Mouse (Mus musculus) lung, postnatal 10 days (tissue): ENCODE measurements at regions not wholly inside any gene's neighbourhood (a gene's known extent, or its start where the extent isn't known, plus 50 kb on each side); places are given as distances from the start of the nearest gene placed in this dataset.
A peak's percentile ranks its signal among the peaks of the same experiment; 100 is the strongest.

Experiments
- DNase-seq: peaks from one replicate; pipeline ENCODE4 v3.0.0; 2021

DNA sequence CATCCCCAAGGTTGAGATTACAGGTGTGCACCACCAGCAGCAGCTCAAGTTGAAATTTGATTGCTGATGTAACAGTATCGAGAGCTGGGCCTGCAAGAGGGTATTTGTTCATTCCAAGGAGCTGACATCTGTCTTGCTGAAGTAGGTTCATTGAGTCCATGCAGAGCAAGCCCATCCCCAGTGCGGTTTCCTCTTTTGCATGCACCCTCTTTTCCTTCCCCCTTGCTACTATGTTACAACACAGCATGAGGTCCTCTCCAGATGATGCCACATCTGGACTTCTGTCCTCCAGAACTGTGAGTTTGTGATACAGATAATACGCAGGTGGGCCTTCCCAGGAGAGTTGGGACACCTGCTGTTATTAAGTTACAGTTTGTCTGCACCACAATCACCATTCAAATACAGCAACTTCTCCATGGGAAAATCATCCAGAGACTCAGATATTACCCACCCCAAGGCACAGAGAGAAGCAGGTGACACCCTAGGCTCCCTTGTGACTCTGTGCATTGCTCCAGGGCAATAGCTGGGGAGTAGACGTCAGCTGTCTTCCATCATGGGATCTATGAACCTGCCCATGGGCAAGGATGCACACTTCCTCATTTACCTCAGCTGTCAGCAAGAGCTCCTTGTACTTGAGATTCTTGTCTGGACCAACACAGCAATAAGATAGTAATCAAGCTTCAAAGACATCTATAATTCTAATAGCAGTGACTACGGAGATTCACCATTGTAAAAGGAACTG is 137.8 kb downstream of the Ets2 start:
- no peak for DNase-seq

- no peak for DNase-seq
Observed at GRCm38 (mm10) chr16:95838886-95839430, 137.1 kb downstream of the Ets2 start.

DNA sequence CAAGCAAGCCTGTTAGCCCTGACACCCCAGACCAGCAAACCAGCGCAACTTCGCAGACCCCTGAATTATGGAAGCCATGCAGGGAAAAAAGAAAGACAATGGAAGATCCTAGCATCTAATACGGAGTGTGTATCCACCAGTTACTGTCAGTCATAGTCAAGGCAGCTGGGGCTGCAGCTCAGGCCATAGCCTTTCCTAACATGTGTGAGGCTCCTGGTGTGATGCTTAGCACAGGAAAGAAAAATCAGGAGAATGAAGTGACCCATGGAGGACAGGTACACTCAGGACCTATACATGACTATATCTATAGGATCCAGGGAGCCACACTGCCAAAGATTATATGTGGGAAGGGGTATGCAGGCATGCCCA is 136.6 kb downstream of the Ets2 start:
- no peak for DNase-seq

- DNase-seq: no peak
Observed at GRCm38 (mm10) chr16:95837723-95838477, 136.0 kb downstream of the Ets2 start.

- DNase-seq: no peak
Observed at GRCm38 (mm10) chr16:95835941-95836340, 134.1 kb downstream of the Ets2 start.

DNA sequence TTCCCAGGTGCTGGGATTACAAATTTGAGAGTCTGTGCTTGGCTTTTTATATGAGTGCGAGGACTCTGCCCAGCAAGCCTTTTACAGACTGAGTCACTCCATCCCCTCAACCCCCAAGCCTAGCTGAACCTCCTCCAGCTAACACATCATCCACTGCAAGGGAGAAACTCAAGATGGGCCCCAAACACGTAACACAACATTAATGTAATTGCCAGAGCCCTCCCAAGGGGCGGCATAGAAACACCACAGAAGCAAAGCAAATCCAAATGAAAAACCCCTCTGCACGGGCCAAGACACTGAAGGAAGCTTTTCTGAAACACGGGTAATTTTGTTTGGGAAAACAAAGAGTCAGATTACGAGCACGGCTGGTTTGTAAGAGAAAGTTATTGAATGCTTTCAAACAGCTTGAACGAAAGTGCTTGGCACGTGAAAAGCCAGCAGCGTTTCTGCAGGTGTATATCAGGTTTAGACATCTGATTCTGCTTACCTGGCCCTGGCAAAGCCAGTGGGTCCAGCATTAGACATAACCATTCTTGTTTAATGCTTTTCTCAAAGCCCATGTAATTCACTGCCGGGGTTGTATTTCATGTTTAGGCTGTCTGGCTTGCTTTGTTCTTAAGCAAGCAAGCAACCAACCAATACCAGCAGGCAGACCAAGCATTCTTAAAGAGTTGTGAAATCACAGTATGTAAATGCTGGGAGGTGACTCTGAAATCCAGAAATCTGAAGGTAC is 132.8 kb downstream of the Ets2 start:
- DNase-seq: no peak

DNA sequence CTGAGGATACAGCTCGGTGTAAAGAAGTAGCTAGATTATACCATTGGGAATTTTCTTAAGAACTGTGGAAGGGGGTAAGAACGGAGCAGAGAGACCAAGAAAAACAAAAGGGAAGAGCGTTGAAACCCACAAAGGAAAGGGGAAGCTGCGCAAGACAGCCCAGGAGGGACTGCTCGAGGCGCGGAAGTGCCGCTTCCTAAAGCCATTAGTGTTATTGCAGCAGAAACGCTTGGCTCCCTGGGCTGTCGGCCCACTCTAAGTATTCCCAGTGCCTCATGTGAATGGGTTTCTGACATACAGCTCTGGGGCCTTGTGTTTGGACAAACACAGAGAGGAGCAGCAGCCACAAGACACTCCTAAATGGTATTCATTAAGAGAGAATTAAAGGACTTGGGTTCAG is 131.6 kb downstream of the Ets2 start:
- peak; percentile 65 for DNase-seq

GRCm38 (mm10) chr16:95832346-95832739 is 130.5 kb downstream of the Ets2 start:
- no peak for DNase-seq

GRCm38 (mm10) chr16:95831566-95832345 is 129.9 kb downstream of the Ets2 start:
- DNase-seq: peak; percentile 75

DNA sequence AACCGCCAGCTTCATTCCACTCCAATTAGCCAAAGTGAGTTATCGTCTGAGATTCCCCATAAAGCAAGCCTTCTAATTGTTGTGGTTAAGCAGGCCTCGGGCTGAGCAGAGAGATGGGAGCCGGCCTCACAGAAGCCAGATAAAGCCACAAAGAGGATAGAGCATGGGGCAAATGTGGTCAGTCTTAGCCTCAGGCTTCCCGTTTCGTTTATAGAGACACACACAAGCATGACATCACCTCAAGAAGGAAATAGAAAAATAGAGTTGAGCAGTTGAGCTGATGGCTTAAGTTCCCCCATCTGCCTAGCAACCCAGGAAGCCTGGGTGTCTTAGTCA is 125.5 kb downstream of the Ets2 start:
- DNase-seq: no peak

DNA sequence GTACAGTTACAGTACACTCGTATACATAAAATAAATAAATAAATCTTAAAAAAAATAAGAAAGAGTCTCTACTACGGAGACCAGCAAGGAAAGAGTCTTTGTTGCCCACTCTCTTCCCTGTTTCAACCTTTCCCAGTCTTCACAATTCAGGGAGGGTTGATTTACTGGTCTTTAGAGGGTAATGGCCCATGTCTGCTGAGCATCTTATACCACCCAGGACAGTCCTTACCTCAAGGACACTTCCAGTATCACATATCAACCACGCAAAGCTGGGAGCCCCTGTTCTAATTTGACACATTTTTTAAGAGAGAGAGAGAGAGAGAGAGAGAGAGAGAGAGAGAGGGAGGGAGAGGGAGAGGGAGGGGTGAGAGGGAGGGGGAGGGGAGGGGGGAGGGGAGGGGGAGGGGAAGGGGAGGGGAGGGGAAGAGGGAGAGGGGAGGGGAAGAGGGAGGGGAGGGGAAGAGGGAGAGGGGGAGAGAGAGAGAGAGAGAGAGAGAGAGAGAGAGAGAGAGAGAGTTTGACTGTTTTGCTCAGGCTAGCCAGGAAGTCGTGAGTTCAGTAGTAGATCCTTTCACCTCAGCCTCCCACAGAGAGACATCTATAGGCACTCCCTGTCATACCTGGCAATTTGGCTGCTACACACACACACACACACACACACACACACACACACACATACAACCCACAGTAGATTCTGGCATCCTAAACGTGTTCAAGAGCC is 125.0 kb downstream of the Ets2 start:
- no peak for DNase-seq

DNA sequence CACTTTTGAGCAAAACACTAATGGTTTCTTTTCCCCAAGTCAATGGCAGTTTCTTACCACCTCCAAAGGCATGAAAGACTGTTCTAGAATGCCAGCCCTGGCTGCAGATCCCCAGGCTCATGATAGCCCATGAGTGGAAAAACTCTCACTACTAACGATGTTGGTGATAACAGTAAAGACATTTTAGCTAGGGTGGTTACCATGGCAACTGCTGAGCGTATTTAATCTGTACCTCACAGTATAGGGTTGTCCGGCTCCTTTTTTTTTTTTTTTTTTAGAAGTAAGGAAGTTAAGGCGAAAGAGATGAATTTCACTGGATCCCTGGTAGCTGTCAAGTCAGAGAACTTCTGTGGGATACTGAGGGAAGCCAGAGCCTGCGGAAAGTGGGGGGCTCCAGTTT is 123.8 kb downstream of the Ets2 start:
- DNase-seq: no peak

DNA sequence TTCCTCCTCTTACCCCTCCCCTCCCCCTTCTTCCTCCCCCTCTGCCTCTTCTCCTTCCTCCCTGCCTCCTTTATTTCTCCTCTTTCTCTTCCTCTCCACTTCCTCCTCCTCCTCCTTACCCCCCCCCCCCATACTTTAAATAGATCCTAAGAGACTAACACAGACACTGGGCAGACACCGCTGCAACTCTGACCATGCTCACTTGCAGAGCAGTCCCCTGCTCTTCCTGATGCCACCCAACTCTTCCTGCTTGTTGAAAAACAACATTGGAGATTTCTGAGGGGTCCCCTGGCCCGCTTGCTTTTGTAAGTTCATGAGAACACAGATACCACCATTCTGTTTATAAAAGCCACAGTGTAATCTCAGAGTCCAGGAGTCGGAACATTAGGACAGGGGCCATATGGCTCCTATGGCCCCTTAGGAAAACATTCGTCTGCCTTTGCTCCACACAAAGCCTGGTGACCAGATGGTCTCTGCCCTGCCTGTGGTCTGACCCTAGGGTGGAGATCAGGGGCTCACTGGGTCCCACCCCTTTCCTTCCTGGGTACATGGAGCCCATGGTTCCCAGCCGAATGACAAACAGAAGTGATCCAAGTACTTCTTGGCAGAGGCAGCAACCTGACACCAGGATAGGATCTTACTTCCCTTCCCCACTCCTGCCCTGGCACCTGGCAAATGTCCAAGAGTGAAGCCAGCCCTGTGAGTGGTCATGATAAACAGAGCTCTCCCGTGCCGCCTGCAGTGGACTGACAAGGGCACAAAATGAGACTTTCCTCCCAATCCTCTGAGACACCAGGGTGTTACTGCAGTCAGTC is 123.1 kb downstream of the Ets2 start:
- peak; percentile 86 for DNase-seq

DNA sequence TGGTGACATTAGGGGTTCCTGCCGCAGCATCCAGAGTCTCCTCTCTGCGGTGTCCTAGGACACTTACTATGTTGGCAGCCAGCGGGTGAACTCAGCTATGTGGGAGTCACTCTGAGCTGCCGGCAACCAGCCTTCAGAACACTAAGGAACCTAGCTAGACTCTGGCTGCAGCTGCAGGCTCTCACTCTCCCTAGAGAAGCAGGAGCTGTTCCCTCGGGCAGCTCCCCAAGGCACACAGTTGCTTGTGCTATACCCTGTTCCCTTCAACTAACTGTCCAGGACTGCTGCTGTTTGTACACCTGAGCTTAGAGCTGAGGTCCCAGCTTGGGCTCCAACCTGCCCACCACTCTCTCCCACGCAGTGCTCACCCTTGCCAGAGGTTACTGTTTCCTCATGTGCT is 121.9 kb downstream of the Ets2 start:
- no peak for DNase-seq

DNA sequence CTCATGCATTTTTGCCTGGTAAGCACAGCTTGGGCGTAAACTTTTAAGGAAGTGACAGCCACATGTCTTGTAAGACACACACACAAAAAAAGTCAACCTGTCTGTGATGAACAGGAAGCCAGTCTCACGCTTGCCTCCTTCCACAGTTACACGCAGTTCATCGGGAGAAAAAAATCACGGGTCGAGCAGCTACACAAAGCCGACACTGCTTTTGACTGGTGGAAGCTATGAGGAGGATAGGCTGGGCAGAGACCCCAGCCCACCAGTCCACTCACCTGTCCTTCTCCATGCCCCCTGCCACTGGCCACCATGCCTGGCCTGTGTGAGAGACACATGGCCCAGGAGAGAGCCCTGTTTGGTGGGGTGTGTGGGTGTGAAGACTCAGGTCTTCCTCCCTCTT is 119.2 kb downstream of the Ets2 start:
- no peak for DNase-seq

DNA sequence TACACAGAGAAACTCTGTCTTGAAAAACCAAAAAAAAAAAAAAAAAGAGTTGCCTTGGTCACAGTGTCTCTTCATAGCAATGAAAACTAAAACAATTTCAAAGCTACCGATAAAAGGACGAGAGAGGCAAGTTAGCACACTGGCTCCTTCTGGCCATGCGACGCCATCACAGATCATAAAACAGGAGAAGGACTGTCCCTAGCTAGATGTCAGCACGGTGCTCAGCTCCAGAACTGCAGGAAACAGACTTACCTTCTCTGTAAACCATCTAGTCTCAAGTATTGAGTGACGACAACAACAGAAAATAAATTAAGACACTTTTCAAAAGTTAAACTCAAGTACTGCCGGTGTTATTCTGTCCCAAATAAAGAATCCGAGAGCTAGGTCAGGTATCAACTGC is 118.7 kb downstream of the Ets2 start:
- no peak for DNase-seq

DNA sequence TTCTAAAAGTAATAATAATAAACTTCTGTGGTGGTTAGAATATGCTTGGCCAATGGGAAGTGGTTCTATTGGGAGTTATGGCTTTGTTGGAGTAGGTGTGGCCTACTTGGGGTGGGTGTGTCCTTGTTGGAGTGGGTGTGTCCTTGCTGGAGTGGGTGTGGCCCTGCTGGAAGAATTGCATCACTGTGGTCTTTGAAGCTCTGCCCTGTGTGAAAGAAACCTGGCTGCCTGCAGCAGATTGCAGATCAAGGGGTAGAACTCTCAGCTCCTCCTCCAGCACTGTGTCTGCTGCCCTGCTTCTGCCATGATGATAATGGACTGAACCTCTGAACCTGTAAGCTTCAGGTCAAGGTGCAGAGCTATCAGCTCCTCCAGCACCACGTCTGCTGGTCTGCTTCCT is 118.1 kb downstream of the Ets2 start:
- DNase-seq: no peak

DNA sequence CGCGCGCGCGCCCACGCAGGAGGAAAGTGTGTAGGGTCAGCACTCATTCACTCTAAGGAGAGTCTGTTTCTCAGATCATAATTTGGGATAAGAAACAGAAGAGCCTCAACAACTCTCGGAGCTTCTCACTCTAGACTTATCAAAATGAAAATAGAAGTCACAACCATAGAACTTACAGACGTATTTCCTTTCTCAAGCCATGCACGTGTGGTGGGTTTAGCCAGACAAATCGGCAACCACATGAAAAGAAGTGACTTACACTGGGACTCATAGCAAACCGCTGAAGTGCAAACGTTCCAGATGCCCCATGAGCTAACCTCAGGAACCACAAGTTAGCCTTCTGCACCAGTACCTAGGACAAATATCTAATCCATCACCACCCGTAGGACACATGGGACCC is 114.1 kb downstream of the Ets2 start:
- DNase-seq: no peak

DNA sequence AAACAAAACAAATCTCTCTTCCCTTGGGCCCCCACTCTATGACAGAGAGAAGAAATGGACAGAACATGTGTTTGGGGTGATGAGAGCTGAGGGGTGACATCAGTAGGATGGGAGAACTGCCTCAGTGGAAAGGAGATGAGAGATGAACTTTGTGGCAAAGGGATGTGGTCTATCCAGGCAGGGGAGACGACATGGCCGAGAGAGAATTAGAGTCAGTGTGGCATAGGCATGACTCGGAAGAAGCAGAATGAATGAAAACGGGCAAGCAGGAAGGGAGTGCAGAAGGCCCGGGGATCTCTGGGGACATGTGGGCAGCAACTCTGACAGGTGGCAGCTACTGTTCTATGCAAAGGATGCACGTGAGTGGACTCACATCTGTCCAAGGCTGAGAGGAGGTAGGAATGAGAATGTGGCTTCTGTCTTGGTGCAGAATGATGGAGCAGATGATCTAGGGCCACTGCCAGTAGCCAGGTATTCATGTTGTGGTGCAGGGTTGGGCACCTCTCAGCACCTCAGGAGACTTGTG is 113.4 kb downstream of the Ets2 start:
- DNase-seq: no peak

- peak; percentile 63 for DNase-seq
Observed at GRCm38 (mm10) chr16:95814513-95815118, 112.7 kb downstream of the Ets2 start.

DNA sequence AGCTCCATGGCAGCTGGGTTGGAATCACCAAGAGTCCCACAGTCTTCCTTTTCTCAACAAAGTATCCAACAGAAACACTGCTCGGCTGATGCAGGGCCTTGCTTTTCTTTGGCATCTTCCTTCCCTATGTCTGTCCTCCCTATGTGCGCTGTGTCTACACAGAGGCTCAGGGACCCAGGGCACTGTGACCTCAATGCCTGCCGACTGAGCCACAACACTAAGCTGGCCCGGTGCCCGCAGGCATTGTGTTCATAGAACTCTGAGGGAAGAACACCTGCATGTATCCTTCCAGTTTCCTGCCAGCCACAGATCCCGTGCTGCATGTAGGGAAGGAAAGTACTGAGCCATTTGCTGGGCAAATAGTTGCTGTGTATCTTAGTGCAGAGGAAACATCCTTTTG is 109.2 kb downstream of the Ets2 start:
- DNase-seq: peak; percentile 75
